Mouse (Mus musculus) ovary, postnatal 14 days (tissue): ENCODE data around the gene Sema6b.
"Not testable (repeated sequence)": the region's sequence is repeated elsewhere in the genome, so short reads cannot be mapped to it uniquely, and the experiment has no call there.

Experiments
- DNase-seq: peaks from one replicate; pipeline ENCODE4 v3.0.0; 2022; ENCODE audit warnings: low spot score

The Sema6b gene

DNA sequence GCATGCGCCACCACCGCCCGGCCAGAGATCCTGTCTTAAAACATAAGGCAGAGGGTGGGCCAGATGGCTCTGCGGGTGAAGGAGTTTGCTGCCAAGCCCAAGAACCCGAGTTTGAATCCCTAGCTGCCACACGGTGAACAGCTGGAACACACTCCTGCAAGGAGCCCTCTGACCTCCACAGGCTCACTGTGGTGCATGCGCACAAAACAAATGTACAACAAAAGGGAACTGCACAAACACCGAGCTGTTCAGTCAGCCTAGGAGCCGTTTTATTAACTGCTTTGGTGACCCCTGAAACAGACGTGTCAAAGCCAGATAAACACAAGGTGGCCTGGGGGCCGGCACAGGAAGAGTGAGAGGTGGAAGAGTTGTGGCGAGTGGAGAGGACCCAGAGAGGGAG lies 20.7 kb downstream of the Sema6b start:
- DNase-seq = no peak

DNA sequence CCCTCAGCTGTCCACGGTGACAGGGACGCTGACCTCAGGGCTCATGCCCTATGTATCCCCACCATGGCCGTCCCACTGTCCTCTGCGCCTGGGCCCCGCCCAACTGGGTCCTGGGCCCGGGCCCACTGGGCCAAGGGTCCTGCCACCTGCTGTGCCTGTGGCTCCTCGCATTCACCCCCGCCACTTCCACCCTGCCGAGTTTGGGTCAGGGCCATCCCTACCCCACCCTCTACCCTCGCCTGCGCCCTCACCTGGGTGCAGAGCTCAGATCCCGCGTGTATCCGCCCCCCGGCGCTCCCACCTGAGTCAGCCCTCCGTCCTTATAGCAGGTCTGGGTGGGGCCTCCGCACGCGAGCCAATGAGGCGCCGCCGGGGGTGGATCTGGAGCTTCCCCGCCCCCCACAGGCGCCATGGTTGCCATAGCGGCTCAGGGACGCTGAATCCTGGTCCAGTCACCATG lies 22.9 kb downstream of the Sema6b start, which contains the start of gene Plin5:
Plin5 (minus strand) TSS at position 346 of the 460 bp plus-strand sequence.
- no peak for DNase-seq

DNA sequence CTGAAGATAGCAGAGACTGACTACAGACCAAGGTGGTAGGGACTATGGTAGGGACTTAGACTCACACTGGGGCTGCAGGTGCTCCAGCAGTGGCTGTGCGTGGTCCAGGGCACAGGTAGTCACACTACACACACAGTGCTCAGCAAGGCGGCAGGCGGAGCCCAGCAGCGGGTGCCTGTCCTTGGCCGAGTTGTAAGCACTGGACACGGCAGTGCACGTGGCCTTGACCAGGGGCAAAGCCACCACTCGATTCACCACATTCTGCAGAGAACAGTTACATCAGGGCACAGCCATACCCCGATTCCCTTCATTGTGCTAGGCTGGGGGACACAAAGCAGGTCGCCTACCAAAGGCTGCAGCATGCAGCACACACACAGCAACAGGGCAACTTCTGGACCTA lies 23.9 kb downstream of the Sema6b start:
- DNase-seq = no peak

DNA sequence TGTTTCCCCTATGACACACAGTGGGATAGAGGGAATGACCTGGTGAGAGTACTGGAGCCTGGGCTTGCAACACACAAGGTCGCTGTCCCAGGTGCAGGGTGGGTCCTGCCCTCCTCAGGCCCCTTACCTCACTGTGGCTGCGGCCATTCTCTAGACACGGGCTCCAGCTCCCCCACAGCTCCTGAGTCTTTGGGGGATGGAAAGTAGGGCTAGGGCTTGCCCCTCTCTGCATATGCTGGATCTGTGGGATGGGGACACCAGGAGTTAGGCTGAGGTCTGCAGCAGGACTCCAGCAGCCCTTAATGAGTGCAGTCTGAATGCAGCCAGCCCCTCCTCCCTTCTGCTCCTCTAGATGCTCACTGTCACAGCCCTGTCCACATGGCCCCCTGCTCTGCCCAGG lies 27.4 kb downstream of the Sema6b start:
- DNase-seq = no peak

DNA sequence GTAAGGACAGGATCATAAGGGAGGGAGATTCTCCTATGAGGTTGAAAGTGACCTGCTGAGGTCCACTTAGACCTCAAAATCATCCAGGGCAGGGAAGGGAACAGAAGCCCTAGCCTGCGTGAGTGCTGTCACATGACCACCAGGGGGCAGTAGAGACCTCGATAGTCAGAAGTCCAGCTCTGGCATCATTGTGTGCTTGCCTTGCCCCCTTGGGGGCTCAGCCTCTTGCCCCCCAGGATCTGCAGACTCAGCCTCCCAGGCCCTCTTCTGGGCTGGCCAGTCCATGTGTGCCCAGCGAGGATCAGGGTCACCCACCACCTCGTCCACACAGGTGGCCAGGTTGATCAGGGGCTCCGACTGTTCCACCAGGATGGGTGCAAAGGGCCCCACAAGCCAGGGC lies 28.3 kb downstream of the Sema6b start:
- DNase-seq = peak; percentile 50

DNA sequence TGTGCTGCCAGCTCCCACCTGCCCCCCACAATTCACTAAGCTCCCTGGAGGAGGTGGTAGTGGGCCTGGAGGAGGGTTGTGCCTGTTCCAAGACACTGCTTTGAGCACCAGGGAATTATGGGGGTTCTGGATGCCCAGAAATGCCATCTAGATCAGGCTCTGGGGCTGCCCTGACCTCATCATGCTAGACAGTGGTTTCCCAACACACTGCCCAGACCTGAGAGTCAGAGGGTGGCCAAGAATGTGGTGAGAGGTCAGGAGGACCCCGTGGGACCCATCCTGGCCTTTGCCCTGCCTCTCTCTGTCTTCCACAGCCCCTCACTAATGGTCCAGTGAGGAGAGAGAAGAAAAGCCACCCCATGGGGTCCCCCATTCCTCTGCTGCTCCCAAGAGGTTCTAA lies 29.1 kb downstream of the Sema6b start:
- DNase-seq = no peak

DNA sequence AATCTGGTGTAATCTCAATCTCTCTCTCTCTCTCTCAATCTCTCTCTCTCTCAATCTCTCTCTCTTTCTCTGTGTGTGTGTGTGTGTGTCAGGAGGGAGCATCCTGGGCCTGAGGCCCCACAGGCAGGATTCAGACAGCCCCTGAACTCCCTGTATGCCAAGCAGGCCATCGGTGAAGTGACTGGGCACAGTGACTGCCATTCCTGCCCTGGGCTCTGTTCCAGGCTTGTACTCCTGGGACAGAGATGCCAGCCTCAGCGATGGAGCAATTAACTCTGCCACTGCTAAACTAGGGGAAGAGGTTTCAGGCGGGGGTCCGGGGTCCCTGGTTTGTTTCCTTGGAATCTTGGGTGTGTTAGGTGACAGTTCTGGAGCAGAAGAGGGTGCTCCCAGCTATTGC lies 29.6 kb downstream of the Sema6b start:
- no peak for DNase-seq

DNA sequence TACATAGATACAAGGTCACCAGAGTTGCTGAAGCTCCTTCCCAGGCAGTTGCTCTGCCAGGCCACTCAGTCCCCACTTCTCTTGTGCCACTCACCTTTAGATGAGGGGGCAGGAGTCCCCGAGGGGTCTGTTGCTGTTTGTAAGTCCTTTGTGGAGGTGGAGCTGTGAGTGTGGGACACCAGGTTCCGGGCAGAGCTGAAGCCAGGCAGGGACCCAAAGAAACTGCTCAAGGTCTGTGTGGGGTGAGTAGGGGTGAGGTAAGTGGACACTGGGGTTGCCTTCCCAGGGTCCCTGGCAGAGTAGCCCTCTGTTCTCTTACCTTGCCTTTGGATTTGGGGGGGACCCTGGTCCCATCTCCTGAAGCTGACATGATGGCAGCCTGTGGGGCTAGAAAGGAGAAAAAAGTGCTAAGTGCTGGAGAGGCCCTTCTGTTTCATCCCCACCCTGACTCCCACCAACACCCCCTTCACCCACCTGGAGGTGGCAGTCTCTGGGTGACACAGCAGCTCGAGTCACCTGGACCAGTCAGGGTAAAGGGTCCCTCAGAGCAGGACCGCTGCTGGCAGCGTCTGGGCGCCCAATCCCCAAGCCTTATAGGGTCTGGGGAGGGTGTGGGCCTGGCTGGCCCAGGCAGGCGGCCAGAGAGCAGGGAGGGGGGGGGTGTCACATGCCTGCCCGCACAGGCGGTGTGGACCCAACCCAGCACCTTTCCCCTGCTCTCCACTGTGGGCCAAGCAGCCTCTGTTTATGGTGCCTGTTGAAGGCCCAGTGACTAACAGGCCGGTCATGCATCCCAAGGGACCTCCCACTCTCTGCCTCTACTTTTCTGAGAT lies 30.7 kb downstream of the Sema6b start, which contains the start of gene Plin4:
Plin4 (minus strand) TSS at position 585 of the 833 bp plus-strand sequence.
- no peak for DNase-seq

DNA sequence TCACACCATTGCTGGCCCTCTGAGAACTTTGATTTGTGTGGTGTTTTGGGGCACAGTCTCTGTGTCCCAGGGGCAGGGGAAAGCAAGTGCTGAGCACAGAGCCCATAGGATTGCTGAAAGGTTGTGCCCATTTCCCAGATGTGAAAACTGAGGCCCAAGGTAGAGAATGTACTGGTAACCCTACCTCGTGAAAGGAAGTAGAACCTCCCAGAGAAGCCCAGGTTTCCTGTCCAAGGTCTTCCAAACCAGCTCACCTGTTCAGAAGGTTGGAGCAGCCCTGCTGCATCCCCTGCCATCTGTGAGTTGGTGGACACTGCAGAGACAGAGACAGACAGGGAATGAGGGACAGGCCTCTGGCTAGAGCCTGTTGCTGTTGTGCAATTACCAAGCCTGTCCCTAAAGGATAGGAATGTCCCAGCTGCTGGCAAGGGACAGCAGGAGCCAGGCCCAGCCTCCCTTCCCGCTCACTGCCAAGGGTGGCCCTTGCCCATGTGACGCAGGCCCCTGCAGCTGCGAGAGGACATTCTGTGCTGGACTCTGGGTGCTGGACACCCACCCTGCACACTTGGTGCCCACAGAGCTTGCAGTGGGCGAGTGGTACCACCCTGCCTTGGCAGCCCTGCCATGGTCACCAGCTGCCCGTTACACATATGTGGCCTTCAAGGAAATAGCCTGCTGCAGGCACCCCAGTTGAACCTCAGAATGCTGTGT lies 31.7 kb downstream of the Sema6b start:
- DNase-seq = no peak

DNA sequence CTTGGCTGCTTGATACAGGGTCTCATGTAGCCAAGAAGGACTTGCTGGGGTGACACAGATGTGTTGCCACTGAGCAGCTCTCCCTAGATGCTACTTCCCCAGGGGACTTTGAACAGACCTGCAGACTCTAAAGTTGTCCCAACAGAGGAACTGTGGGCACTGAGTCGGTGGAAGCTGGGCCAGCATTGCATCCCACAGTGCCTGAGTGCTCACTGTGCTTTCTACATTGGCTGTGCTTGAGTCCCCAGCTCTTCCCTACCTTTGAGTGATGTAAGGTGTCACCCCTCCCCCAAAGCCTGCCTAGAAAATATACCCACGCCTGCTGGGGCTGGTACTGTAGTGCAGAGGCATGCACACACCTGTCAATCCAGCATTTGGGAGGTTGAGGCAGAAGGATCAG lies 32.4 kb downstream of the Sema6b start:
- DNase-seq = no peak

DNA sequence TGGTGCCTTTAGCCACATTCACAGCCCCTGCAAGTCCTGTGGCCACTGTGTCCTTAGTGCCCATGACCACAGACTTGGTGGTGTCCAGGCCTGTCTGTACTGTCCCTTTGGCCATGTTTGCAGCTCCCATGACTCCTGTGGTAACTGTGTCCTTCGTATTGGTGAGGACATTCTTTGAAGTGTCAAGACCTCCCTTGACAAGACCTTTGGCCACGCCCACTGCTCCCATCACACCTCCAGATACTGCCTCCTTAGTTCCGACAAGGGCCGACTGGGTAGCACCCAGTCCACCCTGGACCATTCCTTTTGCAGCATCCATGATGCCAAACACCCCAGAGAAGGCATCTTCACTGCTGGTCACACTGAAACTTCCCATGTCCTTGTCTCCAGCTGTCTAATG lies 33.2 kb downstream of the Sema6b start:
- no peak for DNase-seq

DNA sequence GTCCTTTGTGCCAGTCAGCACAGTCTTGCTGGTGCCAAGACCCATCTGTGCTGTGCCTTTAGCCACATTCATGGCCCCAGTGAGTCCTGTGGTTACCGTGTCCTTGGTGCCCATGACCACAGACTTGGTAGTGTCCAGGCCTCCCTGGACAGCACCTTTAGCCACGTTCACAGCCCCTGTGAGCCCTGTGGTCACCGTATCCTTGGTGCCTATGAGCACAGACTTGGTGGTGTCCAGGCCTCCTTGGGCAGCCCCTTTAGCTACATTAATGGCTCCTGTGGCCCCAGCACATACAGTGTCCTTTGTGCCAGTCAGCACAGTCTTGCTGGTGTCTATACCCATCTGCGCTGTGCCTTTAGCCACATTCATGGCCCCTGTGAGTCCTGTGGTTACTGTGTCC lies 33.7 kb downstream of the Sema6b start:
- not testable (repeated sequence) for DNase-seq

DNA sequence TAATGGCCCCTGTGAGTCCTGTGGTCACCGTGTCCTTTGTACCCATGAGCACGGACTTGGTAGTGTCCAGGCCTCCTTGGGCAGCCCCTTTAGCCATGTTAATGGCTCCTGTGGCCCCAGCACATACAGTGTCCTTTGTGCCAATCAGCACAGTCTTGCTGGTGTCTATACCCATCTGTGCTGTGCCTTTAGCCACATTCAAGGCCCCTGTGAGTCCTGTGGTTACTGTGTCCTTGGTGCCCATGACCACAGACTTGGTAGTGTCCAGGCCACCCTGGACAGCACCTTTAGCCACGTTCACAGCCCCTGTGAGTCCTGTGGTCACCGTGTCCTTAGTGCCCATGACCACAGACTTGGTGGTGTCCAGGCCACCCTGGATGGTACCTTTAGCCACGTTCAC lies 35.3 kb downstream of the Sema6b start:
- not testable (repeated sequence) for DNase-seq

DNA sequence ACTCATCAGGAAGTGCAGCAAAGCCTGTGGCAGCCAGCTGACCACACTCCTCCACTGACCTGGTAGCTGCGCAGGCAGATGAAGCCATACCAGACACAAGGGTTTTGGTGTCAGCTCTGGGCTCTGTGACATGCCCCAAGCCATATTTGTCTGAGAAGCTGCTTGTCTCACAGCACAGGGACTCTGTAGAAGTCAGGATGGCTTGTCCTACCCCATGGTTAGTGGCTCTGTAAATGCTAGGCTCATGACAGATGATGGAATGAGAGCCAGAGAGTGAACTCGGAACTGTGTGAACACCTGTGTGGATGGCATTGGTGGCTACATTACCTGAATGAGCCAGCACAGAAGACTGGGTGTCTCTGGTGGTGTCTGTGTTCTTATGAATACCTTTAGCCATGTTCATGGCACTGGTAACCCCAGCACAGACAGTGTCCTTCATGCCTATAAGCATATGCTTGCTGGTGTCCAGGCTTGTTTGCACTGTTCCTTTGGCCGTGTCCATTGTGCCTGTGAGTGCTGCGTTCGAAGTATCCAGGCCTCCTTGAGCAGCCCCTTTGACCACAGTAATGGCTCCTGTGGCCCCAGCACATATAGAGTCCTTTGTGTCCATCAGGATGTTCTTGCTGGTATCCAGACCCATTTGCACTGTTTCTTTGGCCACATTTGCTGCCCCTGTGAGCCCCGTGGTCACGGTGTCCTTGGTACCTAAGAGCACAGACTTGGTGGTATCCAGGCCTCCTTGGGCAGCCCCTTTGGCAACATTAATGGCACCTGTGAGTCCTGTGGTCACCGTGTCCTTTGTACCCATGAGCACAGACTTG lies 36.5 kb downstream of the Sema6b start:
- DNase-seq = no peak

DNA sequence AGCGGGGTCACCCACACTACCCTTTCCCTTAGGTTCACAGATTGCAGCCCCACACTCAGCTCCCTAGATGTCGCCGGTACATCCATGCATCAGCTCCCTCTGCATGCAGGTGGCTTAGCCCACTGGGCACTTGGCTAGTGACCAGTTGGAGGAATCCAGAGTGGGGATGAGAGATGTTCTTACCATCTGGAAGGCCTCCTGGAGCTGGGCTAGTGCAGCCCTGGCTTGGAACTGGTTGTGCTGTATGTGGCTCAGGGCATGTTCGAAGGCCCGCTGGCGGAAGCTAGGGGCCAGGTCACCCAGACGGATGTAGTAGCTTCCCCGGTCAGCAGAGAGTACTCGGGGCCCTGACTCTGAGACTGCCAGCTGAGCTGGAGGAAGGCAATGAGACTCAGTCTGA lies 37.2 kb downstream of the Sema6b start:
- DNase-seq = no peak

DNA sequence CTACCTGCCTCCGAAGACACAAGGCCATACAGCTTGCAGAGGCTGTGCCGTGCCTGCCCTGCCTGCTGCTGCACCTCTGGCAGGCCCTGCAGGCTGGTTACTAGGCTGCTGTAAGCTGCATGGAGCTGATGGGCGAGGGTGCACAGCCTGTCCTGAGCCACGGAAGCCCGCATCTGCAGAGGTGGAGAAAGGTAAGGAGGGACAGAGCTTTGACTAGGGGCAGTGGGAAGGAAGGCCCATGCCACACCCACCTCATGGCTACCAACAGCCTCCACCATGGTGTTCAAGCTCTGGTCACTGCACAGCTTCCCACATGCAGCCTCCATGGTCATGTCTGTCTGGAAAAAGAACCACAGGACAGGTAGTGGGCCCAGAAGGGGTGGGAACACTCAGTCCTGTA lies 38.0 kb downstream of the Sema6b start:
- no peak for DNase-seq

DNA sequence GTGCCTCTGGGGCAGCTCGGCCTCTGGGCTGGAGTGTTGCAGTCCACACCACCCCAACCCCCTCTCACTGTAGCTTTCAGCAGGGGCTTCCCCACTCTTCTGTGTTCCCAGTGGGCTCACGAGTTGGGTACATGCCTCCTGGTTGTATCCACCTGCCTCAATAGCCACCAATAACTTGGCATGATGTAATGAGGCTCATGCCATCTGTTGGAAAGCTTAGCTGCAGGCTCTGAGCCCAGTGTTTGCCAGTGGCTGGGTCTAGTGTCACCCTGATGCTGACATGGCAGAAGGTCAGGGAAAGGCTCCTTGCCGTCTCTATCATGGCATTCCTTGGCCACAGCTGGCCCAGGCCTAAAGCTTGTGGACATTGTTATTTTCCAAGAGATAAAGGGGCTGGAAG lies 39.3 kb downstream of the Sema6b start:
- no peak for DNase-seq

DNA sequence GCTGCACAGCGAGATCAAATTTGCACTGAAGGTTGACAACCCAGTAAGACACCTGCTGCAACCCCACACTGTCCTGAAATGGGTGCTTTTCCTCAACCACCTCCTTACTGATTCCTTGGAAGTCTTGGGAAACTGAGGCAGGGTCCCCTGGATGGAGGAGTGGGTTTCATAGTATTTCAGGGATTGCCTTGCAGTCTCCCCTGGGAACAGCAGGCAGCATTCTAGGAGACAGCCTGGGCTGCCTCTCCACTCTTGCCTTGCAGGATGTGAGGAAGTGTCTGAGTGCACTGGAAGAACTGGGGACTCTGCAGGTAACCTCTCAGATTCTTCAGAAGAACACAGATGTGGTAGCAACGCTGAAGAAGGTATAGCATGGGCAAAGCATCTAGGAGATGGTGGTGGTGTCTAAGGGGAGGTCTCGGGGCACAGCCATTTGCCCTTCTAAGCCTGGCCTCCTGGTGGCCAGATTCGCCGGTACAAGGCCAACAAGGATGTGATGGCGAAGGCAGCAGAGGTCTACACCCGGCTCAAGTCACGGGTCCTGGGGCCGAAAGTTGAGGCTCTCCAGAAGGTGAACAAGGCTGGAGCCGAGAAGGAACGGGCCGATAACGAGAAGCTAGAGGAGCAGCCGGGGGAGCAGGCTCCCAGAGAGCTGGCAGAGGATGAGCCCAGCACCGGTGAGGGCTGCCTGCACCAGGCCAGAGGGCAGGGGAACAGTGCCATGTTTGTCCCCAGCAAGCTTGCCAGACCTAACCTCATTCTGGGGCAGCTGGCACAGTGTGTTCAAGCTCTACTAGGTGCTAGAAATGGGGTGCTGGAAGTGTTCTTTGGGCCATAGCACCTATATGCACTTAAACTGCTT lies 41.2 kb downstream of the Sema6b start:
- DNase-seq = no peak

DNA sequence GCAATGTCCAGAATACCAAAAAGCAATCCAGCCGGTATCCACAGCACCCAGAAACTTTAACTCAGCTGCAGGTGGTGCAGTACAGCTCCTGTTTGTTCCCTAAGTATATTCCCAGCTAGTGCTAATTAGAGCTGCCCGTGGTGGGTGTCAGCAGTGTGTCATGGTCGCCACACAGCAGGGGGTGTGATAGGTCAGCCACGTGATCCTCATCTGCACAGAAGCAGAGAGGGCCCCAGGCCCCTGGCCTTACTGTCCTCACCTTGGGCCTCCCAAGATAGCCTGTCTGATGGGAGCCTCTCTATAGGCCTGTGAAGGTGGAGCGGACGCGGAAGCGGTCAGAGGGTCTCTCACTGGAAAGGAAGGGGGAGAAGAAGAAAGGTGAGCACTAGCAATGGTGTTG lies 42.0 kb downstream of the Sema6b start:
- DNase-seq = no peak

DNA sequence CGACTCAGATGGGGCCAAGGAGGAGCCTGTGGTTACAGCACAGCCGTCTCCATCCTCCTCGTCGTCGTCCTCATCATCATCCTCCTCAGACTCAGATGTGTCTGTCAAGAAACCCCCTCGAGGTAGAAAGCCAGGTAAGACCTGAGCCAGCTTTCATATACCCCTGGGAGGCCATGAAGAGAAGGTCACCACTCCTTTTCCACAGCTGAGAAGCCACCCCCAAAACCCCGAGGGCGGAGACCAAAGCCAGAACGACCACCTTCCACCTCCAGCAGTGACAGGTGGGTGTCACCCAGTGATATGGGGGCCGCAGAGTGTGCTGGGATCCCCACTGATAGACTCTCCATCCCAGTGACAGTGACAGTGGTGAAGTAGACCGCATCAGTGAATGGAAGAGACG lies 43.3 kb downstream of the Sema6b start:
- DNase-seq = no peak

DNA sequence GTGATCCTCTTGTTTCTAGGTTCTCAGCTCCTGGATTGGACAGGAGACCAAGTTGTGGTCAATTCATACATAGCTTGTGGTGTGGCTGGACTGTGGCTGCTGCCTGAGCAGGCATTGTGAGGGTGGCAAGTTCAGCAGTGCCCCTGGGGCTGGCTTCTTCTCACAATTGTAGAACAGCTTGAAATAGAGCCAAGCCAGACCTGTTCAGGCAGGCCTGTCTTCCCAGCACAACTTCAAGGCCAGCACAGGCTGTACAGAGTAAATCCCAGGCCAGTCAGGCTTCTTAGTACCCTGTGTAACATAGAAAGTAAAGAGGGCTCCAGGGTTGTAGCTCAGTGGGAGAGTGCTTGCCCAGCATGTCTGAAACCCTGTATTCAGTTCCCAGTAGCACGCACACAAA lies 47.3 kb downstream of the Sema6b start:
- no peak for DNase-seq

DNA sequence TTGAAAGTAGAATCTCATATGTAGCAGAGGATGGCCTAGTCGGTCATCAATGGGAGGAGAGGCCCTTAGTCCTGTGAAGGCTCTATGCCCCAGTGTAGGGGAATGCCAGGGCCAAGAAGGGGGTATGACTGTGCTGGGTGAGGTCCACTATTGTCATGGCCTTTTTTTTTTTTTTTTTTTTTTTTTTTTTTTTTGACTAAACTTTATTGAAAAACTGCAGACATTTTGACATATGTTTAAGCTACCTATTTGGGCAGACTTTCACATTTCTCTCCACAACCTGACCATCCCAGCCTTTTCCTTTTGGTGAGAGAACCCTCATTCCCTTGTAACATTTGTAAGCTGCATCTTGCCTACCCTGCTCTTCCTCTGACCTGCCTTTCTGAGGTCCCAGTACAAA lies 47.8 kb downstream of the Sema6b start:
- DNase-seq = no peak
